Mouse (Mus musculus) cerebellum, postnatal 25 days (tissue): ENCODE measurements around the gene Ddx39b.

Experiments
- DNase-seq, 2 experiments: peaks; one replicate each; pipeline ENCODE4 v3.0.0; 2021; ENCODE audit warnings: mixed read lengths in 2 of 2

Gene Ddx39b

GRCm38 (mm10) chr17:35241305-35242014 is at the start of gene Ddx39b:
Gene Ddx39b, plus strand, starts transcription at chr17:35241746.
- peak; percentile 97 to 98 for DNase-seq

GRCm38 (mm10) chr17:35192924-35193323 is 48.6 kb upstream of the Ddx39b start:
- no peak for DNase-seq

GRCm38 (mm10) chr17:35193881-35194843 is 47.4 kb upstream of the Ddx39b start, which contains the start of gene Ltb:
Gene Ltb, plus strand, starts transcription at chr17:35194439.
- DNase-seq, result no peak

- no peak for DNase-seq
These were observed 46.5 kb upstream of the Ddx39b start for GRCm38 (mm10) chr17:35194844-35195630.

GRCm38 (mm10) chr17:35195631-35196320 is 45.8 kb upstream of the Ddx39b start:
- peak; percentile 68 to 77 for DNase-seq

- peak in 1 of 2 experiments; percentile 17 for DNase-seq
These were observed 45.3 kb upstream of the Ddx39b start for GRCm38 (mm10) chr17:35196321-35196641.

GRCm38 (mm10) chr17:35197126-35197525 is 44.4 kb upstream of the Ddx39b start:
- DNase-seq, result no peak

GRCm38 (mm10) chr17:35198029-35198428 is 43.5 kb upstream of the Ddx39b start:
- no peak for DNase-seq

GRCm38 (mm10) chr17:35198946-35199345 is 42.6 kb upstream of the Ddx39b start:
- no peak for DNase-seq

- no peak for DNase-seq
These were observed 41.1 kb upstream of the Ddx39b start for GRCm38 (mm10) chr17:35200398-35200797.

- no peak for DNase-seq
These were observed 40.4 kb upstream of the Ddx39b start for GRCm38 (mm10) chr17:35201128-35201527.

- DNase-seq, result no peak
These were observed 39.8 kb upstream of the Ddx39b start, which contains the start of gene Tnf for GRCm38 (mm10) chr17:35201787-35202186. Gene Tnf, minus strand, starts transcription at chr17:35202007.

GRCm38 (mm10) chr17:35202442-35202841 is 39.1 kb upstream of the Ddx39b start:
- DNase-seq, result no peak

GRCm38 (mm10) chr17:35204494-35205379 is 36.8 kb upstream of the Ddx39b start, which contains the start of gene Lta:
Gene Lta, minus strand, starts transcription at chr17:35205351.
- DNase-seq, result no peak

GRCm38 (mm10) chr17:35205380-35205769 is 36.2 kb upstream of the Ddx39b start:
- no peak for DNase-seq

- no peak for DNase-seq
These were observed 31.6 kb upstream of the Ddx39b start for GRCm38 (mm10) chr17:35209785-35210535.

- no peak for DNase-seq
These were observed 31.0 kb upstream of the Ddx39b start for GRCm38 (mm10) chr17:35210593-35210992.

GRCm38 (mm10) chr17:35213071-35213470 is 28.5 kb upstream of the Ddx39b start:
- DNase-seq, result no peak

- no peak for DNase-seq
These were observed 22.9 kb upstream of the Ddx39b start for GRCm38 (mm10) chr17:35218516-35219193.

GRCm38 (mm10) chr17:35219601-35220041 is 21.9 kb upstream of the Ddx39b start:
- no peak for DNase-seq
